Mouse (Mus musculus): ENCODE data around the gene Dram1.

DNA sequence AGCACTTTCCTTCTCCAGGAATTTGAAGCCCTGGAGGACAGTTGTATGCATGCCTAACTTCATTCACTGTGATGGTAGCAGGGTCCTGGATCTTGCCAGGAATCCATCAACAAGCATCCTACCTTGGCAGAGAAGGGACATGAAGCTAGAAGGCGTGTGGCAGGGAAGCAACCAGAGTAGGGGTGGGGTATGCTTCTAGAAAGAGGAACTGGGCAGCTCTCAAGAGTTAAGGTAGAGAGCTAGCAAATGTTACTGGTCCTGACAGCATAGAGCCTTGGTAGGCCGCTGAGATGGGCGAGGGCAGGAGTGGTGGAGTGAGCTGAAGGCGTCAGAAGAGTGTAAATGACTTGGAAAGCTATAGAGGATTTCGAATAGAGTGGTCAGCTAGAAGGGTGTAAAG, 20.4 kb upstream of the Dram1 start:
- TF ChIP-seq POLR2A (IDR thresholded peaks at IDR 0.05; ENCODE audit: low read depth, low read length) (no peak), CTCF (conservative IDR thresholded peaks at IDR 0.05 in 1 of 2, IDR thresholded peaks at IDR 0.05 in 1 of 2; ENCODE audit: low read depth in 2 of 2, low read length in 2 of 2) (no peak), IRF4 (IDR thresholded peaks at IDR 0.05; ENCODE audit: low read depth, low read length) (peak; percentile 85)

All from CH12.LX (cell line).